Mouse (Mus musculus): ENCODE results near the gene Cep170b.

The Cep170b gene

GRCm38 (mm10) chr12:112702374-112703320 is 17.6 kb upstream of the Cep170b start:
- DNase-seq (ENCODE audit: low read depth in 1 of 2, low spot score in 2 of 2) = no peak

- peak; percentile 52 to 77 for DNase-seq (ENCODE audit: low read depth in 1 of 2, low spot score in 2 of 2)
Observed at GRCm38 (mm10) chr12:112706704-112707572, 13.3 kb upstream of the Cep170b start.

- no peak for DNase-seq (ENCODE audit: low read depth in 1 of 2, low spot score in 2 of 2)
Observed at GRCm38 (mm10) chr12:112707573-112707869, 12.7 kb upstream of the Cep170b start.

GRCm38 (mm10) chr12:112713984-112714383 is 6.3 kb upstream of the Cep170b start:
- no peak for DNase-seq (ENCODE audit: low read depth in 1 of 2, low spot score in 2 of 2)

GRCm38 (mm10) chr12:112717140-112717539 is 3.1 kb upstream of the Cep170b start:
- DNase-seq (ENCODE audit: low read depth in 1 of 2, low spot score in 2 of 2) = peak in 1 of 2 experiments; percentile 40

- no peak for DNase-seq (ENCODE audit: low read depth in 1 of 2, low spot score in 2 of 2)
Observed at GRCm38 (mm10) chr12:112718995-112719394, 1.3 kb upstream of the Cep170b start.

- DNase-seq (ENCODE audit: low read depth in 1 of 2, low spot score in 2 of 2) = no peak
Observed at GRCm38 (mm10) chr12:112720890-112721423, 702 bp downstream of the Cep170b start.

GRCm38 (mm10) chr12:112721424-112722239 is 1.4 kb downstream of the Cep170b start:
- DNase-seq (ENCODE audit: low read depth in 1 of 2, low spot score in 2 of 2) = no peak

- DNase-seq (ENCODE audit: low read depth in 1 of 2, low spot score in 2 of 2) = no peak
Observed at GRCm38 (mm10) chr12:112722240-112723027, 2.2 kb downstream of the Cep170b start.

GRCm38 (mm10) chr12:112723028-112723330 is 2.7 kb downstream of the Cep170b start:
- DNase-seq (ENCODE audit: low read depth in 1 of 2, low spot score in 2 of 2) = no peak

- no peak for DNase-seq (ENCODE audit: low read depth in 1 of 2, low spot score in 2 of 2)
Observed at GRCm38 (mm10) chr12:112723445-112723844, 3.2 kb downstream of the Cep170b start.

- peak in 1 of 2 experiments; percentile 53 for DNase-seq (ENCODE audit: low read depth in 1 of 2, low spot score in 2 of 2)
Observed at GRCm38 (mm10) chr12:112724077-112724805, 4.0 kb downstream of the Cep170b start.

- no peak for DNase-seq (ENCODE audit: low read depth in 1 of 2, low spot score in 2 of 2)
Observed at GRCm38 (mm10) chr12:112727801-112728200, 7.5 kb downstream of the Cep170b start.

GRCm38 (mm10) chr12:112730808-112731207 is 10.6 kb downstream of the Cep170b start:
- no peak for DNase-seq (ENCODE audit: low read depth in 1 of 2, low spot score in 2 of 2)

- DNase-seq (ENCODE audit: low read depth in 1 of 2, low spot score in 2 of 2) = no peak
Observed at GRCm38 (mm10) chr12:112732591-112732990, 12.3 kb downstream of the Cep170b start.

- no peak for DNase-seq (ENCODE audit: low read depth in 1 of 2, low spot score in 2 of 2)
Observed at GRCm38 (mm10) chr12:112734108-112734820, 14.0 kb downstream of the Cep170b start.

- no peak for DNase-seq (ENCODE audit: low read depth in 1 of 2, low spot score in 2 of 2)
Observed at GRCm38 (mm10) chr12:112734881-112735655, 14.8 kb downstream of the Cep170b start.

Data from monocyte, adult 2 months (primary cell).